Mouse (Mus musculus): ENCODE results near the gene Zfp324.

Gene Zfp324

DNA sequence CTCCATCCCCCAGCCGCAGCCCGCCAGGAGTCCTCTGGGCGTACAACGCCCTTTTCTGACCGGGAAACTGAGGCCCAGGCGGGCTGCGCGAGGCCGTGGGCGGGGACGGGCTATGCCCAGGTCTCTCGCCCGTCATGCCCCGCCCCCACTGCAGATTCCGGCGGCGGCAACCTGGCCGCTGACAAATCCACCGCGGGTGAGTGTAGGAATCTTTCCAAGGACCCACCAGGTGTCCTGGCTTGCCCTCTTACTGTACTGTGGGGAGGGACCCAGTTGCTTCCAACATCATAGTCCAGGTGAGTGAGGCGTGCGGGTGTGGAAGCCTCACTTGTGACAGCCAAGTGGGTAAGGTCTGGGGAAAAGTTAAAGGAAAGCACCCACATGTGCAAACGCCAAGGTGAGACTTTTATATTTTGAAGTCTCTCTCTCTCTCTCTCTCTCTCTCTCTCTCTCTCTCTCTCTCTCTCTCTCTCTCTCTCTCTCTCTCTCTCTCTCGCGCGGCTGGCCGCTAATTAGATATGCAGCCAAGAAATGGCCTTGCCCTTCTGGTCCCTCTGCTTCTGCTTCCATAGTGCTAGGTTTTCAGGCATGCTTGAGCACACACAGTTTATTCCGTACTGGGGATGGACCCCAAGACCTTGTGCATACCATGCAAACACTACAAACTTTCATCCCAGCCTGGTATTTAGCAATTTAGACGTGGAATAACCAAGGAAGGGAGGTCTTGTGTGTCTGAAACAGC lies 637 bp downstream of the Zfp324 start:
- DNase-seq (ENCODE audit: low spot score), result no peak

DNA sequence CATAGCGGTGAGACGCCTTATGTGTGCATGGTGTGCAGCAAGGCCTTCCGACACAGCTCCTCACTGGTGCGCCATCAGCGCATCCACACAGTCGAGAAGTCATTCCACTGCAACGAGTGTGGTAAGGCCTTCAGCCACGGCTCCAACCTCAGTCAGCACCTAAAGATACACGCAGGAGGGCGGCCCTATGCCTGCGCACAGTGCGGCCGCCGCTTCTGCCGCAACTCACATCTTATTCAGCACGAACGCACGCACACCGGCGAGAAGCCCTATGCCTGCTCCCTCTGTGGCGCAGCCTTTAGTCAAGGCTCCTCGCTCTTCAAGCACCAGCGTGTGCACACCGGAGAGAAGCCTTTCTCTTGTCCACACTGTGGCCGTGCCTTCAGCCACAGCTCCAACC lies 5.3 kb downstream of the Zfp324 start:
- DNase-seq (ENCODE audit: low spot score), result no peak

DNA sequence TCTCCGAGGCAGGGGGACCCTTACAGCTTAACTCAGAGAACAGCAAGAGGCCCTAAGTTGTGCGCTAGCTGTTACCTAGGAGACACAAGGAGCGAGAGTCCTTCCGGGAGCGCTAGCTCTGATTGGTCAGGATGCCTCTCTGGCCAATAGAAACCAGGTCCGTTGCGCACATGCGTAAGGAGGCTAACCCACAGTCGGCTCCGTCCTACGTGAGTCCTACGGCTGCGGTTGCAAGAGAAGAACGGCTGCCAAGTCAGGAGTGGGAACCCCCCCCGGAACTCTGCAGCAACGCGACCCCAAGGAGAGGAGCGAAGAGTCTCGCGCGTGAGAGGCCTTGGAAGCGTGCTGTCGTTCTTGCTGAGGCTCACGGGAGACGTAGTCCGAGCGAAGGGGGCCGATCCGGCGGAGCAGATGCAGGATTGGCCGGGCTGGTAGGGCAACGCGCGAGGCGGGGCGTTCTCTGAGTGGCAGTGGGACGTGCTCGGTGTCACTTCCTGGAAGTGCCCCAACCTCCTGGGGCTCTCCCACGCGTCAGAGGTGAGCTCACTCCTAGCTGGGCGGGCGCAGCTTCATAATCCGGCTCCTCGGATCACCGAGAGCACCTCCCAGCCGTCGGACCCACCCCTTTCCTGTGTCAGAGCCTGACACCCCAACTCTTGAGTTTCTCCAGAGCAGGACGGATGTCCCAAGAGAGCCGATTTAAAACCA lies 12.2 kb downstream of the Zfp324 start, which contains the start of gene Zfp446:
Gene Zfp446, plus strand, starts transcription at position 167 of the 708 bp plus-strand sequence.
- peak; percentile 97 for DNase-seq (ENCODE audit: low spot score)

DNA sequence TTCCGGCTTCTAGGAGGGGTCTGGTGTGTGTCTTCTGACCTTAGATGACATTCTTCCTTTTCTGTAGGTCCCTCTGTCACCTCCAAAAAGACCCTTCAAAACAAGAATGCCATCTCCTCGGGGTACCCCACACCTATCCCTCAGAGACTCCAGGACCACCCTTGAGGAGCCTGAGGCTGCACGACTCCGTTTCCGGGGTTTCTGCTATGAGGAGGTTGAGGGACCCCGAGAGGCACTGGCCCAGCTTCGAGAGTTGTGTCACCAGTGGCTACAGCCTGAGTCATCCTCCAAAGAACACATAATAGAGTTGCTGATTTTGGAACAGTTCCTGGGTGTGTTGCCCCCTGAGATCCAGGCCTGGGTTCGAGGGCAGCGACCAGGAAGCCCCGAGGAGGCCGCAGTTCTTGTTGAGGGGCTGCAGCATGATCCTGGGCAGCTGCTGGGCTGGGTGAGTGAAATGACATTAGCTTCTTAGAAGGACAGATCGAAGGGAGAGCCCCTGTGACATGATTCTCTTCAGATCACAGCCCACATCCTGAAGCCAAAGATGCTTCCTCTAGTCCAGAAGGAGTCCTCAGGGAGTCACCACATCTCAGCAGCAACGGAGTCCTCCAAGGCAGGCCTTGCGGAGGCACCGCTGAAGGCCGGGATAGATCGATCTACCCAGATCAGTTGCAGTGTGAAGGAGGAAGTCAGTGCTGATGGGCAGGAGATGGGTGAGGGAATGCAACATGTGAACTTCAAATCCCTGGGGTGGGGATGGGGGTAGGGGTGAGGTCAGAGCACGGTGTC lies 13.5 kb downstream of the Zfp324 start:
- DNase-seq (ENCODE audit: low spot score), result no peak

DNA sequence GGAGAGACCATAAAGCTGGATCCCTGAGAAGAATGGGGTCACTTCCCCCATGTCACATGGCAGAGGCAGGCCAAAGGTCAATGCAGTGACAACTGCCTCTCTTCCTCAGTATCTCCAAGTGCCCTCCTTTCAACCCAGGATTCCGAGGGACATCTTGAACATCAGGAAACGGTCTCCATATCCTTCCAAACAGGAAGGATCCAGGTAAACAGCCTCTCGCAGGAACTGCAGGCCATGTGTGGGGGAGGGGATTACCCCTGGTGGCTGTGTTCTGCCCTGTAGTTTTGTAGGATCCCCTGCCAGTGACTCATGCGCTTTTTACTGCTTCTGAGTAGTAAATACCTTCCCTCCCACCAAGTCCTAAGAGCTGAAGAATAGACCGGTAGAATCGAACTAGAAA lies 14.1 kb downstream of the Zfp324 start:
- DNase-seq (ENCODE audit: low spot score), result no peak

DNA sequence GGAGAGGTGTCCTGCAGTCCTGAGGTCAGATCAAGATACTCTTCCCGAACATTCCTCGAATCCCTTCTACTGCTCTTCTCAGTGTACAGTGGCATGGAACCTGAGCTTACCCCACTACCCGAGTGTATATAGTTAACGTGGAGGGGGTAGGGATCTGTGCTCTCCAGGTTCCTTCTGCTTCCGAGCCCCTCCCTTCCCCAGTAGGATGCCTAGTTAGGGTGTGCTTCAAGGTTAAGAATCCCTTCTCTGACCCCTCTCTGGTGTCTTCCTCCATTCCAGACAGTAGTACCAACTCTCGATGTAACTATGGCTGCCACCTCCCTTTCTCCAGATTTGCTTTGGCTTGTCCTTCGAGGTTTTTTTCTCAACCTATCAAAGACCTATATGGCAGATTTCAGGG lies 14.7 kb downstream of the Zfp324 start:
- DNase-seq (ENCODE audit: low spot score), result no peak

DNA sequence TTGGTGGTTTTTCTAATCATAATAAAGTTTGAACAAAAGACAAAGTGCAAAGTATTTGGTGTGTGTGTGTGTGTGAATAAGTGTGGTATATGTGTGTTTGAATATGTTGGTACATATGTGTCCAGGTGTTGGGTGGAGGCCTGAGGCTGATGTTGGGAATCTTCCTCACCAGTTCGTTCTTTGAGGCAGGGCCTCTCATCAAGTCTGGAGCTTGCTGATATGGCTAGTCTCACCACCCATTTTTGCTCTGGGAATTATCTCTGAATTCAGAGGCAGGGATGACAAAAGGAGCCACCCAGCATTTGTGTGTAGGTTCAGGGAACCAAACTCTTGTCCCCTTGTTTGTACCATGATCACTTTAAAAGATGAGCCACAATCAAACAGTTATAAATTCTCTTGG lies 20.1 kb downstream of the Zfp324 start:
- DNase-seq (ENCODE audit: low spot score), result no peak

DNA sequence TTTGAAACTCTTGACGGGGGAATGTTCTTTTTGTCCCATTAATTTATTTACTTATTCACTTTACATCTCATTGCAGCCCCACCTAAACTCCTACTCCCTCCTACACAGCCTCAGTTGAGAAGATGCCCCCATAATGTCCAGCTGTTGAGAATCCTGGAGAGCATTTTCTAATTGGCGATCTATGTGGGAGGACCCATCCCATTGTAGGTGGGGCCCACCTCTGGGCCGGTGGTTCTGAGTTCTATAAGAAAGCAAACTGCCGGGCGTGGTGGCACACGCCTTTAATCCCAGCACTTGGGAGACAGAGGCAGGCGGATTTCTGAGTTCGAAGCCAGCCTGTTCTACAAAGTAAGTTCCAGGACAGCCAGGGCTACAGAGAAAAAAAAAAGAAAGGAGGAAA lies 21.3 kb downstream of the Zfp324 start:
- DNase-seq (ENCODE audit: low spot score), result no peak

DNA sequence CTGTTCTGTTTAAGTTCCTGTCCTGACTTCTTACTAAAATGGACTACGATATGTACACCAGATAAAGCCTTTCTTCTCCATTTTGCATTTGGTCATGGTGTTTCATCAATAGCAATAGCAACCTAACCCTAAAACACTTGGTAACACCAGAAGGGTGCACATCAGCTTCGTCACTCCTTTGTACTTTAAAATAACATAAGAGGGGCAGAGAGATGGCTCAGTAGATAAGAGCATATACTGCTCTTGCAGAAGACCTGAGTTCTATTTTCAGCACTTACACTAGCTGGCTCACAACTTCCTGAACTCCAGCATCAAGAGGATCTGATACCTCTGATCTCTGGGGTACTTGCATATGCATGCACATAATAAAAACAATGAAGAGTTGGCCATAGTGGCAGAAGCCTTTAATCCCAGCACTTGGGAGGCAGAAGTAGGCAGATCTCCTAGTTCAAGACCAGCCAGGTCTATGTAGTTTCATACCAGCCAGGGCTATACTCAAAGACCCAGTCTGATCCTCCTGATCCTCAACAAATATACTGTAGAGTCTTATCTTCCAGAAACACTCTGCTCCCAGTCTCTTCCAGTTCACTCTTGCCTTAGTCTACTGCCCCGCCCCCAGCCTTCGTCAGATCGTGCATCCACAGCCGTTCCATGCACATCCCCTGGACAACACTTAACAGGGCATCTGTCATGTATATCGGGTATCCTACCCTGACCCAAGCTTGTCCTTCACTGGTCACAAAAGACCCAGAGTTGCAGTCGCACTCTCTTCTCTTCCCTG lies 22.0 kb downstream of the Zfp324 start:
- DNase-seq (ENCODE audit: low spot score), result no peak

DNA sequence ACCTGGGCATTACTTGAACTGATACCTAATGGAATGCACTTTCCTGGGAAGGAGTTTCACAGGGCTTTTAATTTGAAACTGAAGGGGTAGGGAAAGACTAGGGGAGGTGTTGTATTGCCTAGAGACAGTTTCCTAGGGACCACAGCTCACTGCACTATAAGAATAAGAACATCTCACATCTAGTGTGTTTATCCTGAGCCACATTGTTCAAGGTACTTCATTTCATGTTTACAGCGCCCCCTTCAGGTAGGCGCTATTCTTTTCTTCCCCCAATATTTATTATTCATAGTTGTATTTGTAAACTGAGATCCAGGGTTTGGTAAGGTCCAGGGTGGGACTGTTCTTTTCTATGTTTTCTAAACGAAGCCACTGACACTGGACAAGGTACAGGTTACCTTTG lies 26.6 kb downstream of the Zfp324 start:
- DNase-seq (ENCODE audit: low spot score), result no peak

DNA sequence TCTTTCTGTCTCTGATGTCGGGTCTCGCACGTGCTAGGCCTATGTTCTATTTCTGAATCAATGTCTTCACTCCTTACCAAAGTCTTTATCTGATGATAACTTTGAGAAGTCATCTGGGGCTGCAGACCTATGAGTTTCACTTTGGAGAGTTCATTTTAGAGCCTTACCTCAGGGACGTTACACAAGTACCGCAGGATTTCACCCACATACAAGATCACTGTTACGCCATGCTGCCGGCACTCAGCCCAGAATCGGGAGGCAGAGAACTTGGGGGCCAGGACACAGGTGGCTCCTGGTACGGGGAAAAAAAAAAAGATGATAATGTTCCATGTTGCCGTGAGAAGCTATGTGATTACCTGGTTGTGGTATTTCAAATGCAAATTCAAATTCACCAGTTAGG lies 27.5 kb downstream of the Zfp324 start:
- no peak for DNase-seq (ENCODE audit: low spot score)

DNA sequence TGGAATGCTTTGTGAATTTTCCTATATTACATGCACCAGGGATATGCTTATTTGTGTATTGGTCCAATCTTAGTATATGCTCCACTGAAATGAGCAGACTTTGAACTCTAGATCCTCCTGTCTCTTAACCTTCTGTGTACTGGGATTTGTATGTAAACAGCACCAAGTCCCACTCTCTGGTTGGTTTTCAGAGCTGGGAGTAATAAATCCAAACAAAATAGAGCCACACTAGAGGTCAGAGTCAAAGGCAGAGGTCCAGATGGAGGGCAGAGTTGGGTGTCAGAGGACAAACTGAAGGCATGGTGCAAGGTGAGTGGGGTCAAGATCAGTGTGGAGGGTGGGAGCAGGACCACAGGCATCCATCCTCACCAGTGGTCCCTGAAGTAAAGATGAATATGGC lies 30.2 kb downstream of the Zfp324 start:
- no peak for DNase-seq (ENCODE audit: low spot score)

DNA sequence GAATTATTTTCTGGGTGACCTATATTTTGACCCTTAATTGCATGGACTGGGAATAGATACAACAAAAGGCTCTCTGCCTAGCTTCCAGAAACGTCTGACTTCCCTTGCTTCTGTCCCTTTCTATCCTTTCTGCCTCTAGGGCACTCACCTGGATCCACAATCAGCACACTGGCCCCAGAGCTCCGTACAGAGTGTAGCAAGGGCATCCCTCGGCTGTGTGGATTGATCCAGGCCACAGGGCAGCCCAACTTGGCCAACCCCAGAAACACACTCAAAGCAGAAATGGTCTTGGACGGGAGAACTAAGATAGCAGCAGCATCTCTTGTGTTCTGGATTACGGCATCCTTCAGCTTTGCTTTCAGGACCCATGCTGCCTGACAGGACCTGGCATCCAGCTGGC lies 31.6 kb downstream of the Zfp324 start:
- DNase-seq (ENCODE audit: low spot score), result no peak

DNA sequence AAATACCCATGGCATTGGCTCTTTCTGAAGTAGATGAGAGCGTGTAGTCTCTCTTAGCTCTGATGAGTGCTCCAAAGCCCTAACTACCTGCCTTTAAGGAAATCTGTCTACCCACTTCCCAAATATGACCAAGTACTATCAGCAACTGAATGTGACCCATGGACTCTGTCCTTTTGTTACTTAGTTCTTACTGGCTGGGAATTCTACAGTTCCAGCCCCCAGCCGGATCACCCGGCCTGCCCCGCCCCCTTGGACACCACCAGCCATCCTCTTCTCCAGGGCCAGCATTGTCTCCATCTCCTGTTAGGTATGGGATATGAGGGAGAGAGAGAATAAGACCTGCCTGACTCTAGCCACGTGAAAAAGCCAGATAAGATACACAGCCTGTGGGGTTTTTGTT lies 32.4 kb downstream of the Zfp324 start, which contains the start of gene Slc27a5:
Gene Slc27a5, minus strand, starts transcription at position 140 of the 400 bp plus-strand sequence.
- no peak for DNase-seq (ENCODE audit: low spot score)

DNA sequence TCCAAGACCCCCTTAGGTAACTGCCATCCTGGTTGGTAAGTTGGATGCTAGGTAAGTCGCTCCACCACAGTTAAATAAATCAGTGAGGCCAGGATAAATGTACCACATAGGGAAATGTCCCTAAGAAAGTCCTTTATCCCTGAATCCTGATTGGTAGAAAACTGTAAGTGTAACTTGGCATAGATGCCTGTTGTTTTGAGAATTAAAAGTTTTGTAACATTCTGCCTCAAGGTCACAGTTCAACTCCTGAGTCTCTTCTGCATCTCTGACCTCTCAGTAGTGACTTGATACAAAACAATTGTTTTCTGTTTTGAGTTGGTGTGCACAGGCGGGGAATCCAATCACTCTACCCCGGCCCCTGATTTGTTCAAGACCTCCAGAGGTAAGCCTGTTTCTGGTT lies 33.2 kb downstream of the Zfp324 start, which contains the start of gene Trim28:
Gene Trim28, plus strand, starts transcription at position 264 of the 400 bp plus-strand sequence.
- no peak for DNase-seq (ENCODE audit: low spot score)

DNA sequence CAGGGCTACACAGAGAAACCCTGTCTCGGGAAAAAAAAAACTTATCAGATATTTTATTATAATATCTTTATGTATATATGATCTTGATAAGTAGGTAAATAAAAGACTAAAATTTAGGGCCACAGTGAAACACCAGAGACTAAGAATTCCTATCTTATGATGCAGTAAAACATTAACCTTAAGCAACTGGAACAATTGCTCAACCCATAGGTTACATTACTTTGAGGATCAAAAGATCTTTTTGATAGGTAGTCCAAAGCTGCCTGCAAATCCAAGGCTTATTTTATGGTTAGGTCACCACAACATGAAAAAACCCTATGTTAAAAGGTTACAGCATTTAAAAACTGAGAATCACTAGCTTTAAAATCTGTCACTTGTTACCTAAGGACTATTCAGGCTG lies 35.9 kb downstream of the Zfp324 start:
- DNase-seq (ENCODE audit: low spot score), result no peak

DNA sequence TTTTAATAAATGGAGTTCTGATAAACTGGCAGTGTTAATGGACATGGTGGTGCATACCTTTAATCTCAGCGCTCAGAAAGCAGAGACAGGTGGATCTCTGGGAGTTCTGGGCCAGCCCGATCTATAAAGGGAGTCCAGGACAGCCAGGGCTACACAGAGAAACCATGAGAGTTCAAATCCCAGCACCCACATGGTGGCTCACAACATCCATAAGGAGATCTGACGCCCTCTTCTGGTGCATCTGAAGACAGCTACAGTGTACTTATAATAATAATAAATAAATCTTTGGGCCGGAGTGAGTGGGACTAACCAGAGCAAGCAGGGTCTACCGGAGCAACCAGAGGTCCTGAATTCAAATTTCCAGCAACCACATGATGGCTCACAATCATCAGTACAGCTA lies 37.7 kb downstream of the Zfp324 start:
- DNase-seq (ENCODE audit: low spot score), result no peak

DNA sequence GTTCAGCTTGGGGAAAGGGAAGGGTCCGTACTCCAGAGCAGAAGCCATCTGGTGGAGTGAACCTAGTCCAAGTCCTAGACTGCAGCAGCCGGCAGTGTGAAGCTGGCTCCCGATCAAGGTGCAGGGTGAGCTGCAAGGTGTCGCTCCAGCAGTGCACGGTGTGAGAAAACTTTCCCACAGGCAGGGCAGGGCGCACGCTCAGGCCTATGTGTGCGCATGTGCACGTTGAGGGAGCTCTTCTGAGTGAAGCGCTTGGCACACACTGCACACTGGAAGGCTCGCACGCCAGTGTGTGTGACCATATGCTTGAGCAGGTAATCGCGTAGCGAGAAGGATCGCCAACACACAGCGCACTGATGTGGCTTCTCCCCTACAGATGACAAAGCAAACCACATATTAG lies 40.4 kb downstream of the Zfp324 start:
- no peak for DNase-seq (ENCODE audit: low spot score)

DNA sequence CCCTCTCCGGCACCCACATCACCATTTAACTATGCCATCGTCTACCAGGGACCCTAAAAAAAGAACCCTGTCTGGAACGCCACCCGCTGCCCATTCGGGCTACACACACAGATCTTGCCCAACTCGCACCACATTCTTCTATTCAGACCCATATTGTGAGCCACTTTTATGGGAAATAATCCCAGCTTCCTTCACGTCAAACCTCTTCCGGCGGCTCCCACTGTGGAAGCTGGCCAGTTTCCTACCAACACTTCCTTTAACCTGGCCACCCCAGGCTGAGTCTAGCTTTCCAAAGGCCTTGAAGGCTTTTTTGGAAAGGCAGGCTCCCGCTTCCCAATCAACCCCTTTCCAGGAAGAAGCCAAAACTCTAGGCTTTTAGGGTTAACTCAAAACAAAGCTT lies 40.9 kb downstream of the Zfp324 start:
- DNase-seq (ENCODE audit: low spot score), result no peak

DNA sequence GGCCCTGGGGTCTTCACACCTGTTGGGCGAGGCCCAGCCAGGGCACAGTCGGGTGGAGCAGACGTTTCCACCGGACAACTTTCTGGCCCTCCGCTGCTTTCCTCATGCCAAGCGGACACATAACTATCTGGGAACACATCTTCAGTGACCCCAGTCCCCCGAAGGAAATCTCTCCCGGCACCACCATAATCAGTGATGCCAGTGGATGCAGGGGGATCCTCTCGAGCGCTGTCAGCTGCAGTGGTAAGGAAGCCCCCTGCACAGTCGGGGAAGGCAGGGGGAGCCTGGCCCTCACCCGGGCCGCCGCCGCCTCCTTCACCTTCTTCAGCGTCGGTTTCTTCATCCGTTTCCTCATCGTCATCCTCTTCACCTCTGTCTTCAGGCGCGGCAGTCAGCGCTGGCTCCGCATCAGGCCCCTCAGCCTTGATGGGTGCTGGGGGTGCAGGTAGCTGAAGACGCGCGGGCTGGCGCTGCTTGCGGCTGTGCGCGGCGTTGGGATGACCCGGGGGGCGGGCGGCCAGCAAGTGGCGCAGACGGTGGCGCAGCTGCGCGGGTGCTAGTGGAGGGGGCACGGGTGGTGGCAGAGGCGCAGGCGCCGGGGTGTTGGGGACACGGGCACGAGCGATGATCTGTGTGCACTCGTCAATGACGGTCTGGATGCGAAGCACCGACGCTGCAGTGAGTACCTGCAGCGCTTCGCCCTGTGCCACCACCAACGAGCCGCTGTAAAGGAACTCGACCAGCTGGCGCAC lies 41.9 kb downstream of the Zfp324 start:
- no peak for DNase-seq (ENCODE audit: low spot score)

Measured in layer of hippocampus, adult 9-10 months (tissue).